Mouse (Mus musculus) olfactory bulb, adult 2 months (tissue): ENCODE measurements around the gene Fat3. TPM values are rescaled to one million over a fixed set of nuclear protein-coding genes. Genes with fewer than 3 reads are reported as not detected.

Experiments used
- H3K27ac ChIP-seq: fragments of 200-500 bp; 2 replicates; pipeline ENCODE4 v1.5.1; 2012; ENCODE audit warnings: low read depth, low read length; ENCODE audit not compliant: insufficient read depth
- H3K4me1 ChIP-seq: fragments of 200-500 bp; 2 replicates; pipeline ENCODE4 v1.6.1; 2012; ENCODE audit warnings: low read length; ENCODE audit not compliant: control insufficient read depth, insufficient read depth
- H3K4me3 ChIP-seq: fragments of 200-500 bp; 2 replicates; pipeline ENCODE4 v1.5.1; 2012; ENCODE audit warnings: mild to moderate bottlenecking, low read depth, low read length, moderate library complexity; ENCODE audit not compliant: insufficient read depth
- CTCF ChIP-seq: fragments of 200-500 bp; IDR thresholded peaks from 2 replicates; pipeline ENCODE4 v1.5.1; 2012; ENCODE audit warnings: low read depth, mild to moderate bottlenecking, low read length, moderate library complexity; ENCODE audit not compliant: insufficient read depth
- POLR2A ChIP-seq: fragments of 200-500 bp; IDR thresholded peaks from 2 replicates; pipeline ENCODE4 v1.6.1; 2012; ENCODE audit warnings: mild to moderate bottlenecking, low read depth, low read length, moderate library complexity; ENCODE audit not compliant: insufficient read depth
- WGBS: fragments of 180-500 bp; shearing (Covaris S2); methylation state at CpG from one replicate; pipeline ENCODE4 v1.1.7; 2018; 5-methylcytosine and 5-hydroxymethylcytosine counted together
- polyA plus RNA-seq: library from polyadenylated mRNA; stranded (reverse); fragments of >200 nt; gene quantifications from 2 replicates; pipeline ENCODE4 v1.2.4, GENCODE M21; 2012; ENCODE audit warnings: low replicate concordance; ENCODE audit not compliant: missing spikeins, insufficient read depth, insufficient read length

Fat3 gene
- polyA plus RNA-seq, 1 experiment = not detected

GRCm38 (mm10) chr9:15920271-15920670 lies 580.8 kb downstream of the Fat3 start:
- TF ChIP-seq POLR2A = no peak
- no peak for TF ChIP-seq CTCF
- Histone ChIP-seq H3K4me1 (no peaks in the 10 kb centered on the region), H3K4me3 (no peak overlapping the region), H3K27ac (no peak overlapping the region)
- WGBS = 92% methylated on average over 4 of the region's 4 CpGs

- Histone ChIP-seq H3K27ac (no peak overlapping the region), H3K4me1 (no peaks in the 10 kb centered on the region), H3K4me3 (no peak overlapping the region)
- no peak for TF ChIP-seq CTCF
- no peak for TF ChIP-seq POLR2A
- WGBS = 42% methylated on average over 5 of the region's 5 CpGs
Measured at GRCm38 (mm10) chr9:15919373-15920005, 581.6 kb downstream of the Fat3 start.

- TF ChIP-seq CTCF = no peak
- TF ChIP-seq POLR2A = no peak
- no peak overlapping the region for H3K4me3 ChIP-seq
- no peaks in the 10 kb centered on the region for H3K4me1 ChIP-seq
- no peak overlapping the region for H3K27ac ChIP-seq
Measured at GRCm38 (mm10) chr9:15916600-15916999, 584.5 kb downstream of the Fat3 start.

- H3K4me3 ChIP-seq = no peak overlapping the region
- 50% methylated on average over 1 of the region's 1 CpGs for WGBS
- TF ChIP-seq CTCF (no peak), POLR2A (no peak)
- H3K27ac ChIP-seq = no peak overlapping the region
- H3K4me1 ChIP-seq = no peaks in the 10 kb centered on the region
Measured at GRCm38 (mm10) chr9:15912735-15913134, 588.4 kb downstream of the Fat3 start.

- TF ChIP-seq CTCF (no peak), POLR2A (no peak)
- Histone ChIP-seq H3K4me1 (no peaks in the 10 kb centered on the region), H3K27ac (no peak overlapping the region), H3K4me3 (no peak overlapping the region)
- 74% methylated on average over 2 of the region's 2 CpGs for WGBS
Measured at GRCm38 (mm10) chr9:15909397-15910113, 591.5 kb downstream of the Fat3 start.

GRCm38 (mm10) chr9:15903948-15904750 lies 596.9 kb downstream of the Fat3 start:
- 59% methylated on average over 9 of the region's 9 CpGs for WGBS
- no peak for TF ChIP-seq CTCF
- TF ChIP-seq POLR2A = no peak
- H3K27ac ChIP-seq = no peak overlapping the region

GRCm38 (mm10) chr9:15898112-15898511 lies 603.0 kb downstream of the Fat3 start:
- H3K27ac ChIP-seq = no peak overlapping the region
- no peaks in the 10 kb centered on the region for H3K4me1 ChIP-seq
- TF ChIP-seq POLR2A = no peak
- TF ChIP-seq CTCF = no peak
- no peak overlapping the region for H3K4me3 ChIP-seq
- 23% methylated on average over 2 of the region's 2 CpGs for WGBS

More at GRCm38 (mm10) chr9:15903948-15904750, 596.9 kb downstream of the Fat3 start:
- no peak overlapping the region for H3K4me3 ChIP-seq
- no peaks in the 10 kb centered on the region for H3K4me1 ChIP-seq

- peak overlapping the region; percentile 62; the same call in 1 of the 2 replicates for H3K27ac ChIP-seq
- 36% methylated on average over 5 of the region's 5 CpGs for WGBS
- TF ChIP-seq CTCF = no peak
- no peak for TF ChIP-seq POLR2A
- H3K4me1 ChIP-seq = peaks cover 3% of the 10 kb centered on the region
- no peak overlapping the region for H3K4me3 ChIP-seq
Measured at GRCm38 (mm10) chr9:15886756-15887155, 614.3 kb downstream of the Fat3 start.

GRCm38 (mm10) chr9:15880754-15881153 lies 620.3 kb downstream of the Fat3 start:
- TF ChIP-seq POLR2A (no peak), CTCF (no peak)
- Histone ChIP-seq H3K4me1 (no peaks in the 10 kb centered on the region), H3K27ac (no peak overlapping the region)

More at GRCm38 (mm10) chr9:15880754-15881153, 620.3 kb downstream of the Fat3 start:
- no peak overlapping the region for H3K4me3 ChIP-seq
